9 mouse cellular contexts compared by ENCODE assay signal in the genomic region with DNA sequence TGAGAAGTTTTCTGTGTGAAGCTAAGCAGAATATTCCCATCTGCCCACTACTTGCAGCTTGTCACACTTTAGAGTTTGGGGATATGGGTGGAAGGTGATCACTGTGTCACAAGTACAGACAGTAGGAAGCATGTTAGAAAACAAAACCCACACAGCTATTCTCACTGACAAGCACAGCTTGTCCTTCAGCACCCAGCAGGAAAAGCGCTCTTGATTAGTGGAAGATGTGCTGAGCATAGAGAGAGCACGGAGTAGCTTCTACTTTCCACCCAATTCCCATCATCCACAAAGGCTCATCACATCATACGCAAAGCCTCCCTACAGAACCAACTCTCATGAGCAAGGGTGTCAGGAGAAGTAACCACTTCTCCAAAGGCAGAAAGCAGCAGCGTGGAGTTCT. TPM values are rescaled to one million over a fixed set of nuclear protein-coding genes. Genes with fewer than 3 reads are reported as not detected.
DNase-seq lines count a peak whose midpoint lies in the region; ATAC-seq lines count a peak whose summit lies in the region.
"Had no signal": no experiment of that assay in that cellular context is flagged by ENCODE, and none has a peak within 500 bp of the region (broad histone marks: within the 10 kb centered on the region; RNA-seq: fewer than 3 reads in every experiment).

No protein-coding gene starts in this region.

- peak overlapping the region; percentile 70 for H3K4me3 ChIP-seq in kidney, embryonic 16.5 days (ENCODE audit: low read length)
- H3K4me3 ChIP-seq in embryonic facial prominence, embryonic 14.5 days (ENCODE audit: low read depth, low read length), result peak overlapping the region; percentile 71
- H3K4me3 ChIP-seq in hindbrain, embryonic 10.5 days, result peak overlapping the region; percentile 78

- H3K4me2 ChIP-seq in kidney, embryonic 16.5 days (replicated peaks; ENCODE audit: low read depth, low read length), result peak overlapping the region; percentile 97
- H3K4me2 ChIP-seq in embryonic facial prominence, embryonic 14.5 days (ENCODE audit: low read depth, low read length), result peak overlapping the region; percentile 99

- H3K9me3 ChIP-seq in kidney, embryonic 16.5 days (ENCODE audit: low read length), result no peaks in the 10 kb centered on the region
- no peaks in the 10 kb centered on the region for H3K9me3 ChIP-seq in embryonic facial prominence, embryonic 14.5 days (ENCODE audit: control insufficient read depth, low read length)
- no peaks in the 10 kb centered on the region for H3K9me3 ChIP-seq in hindbrain, embryonic 10.5 days
- H3K9me3 ChIP-seq: liver, embryonic 15.5 days had no signal

- H3K27ac ChIP-seq in kidney, embryonic 16.5 days (ENCODE audit: low read length), result no peak overlapping the region
- no peak overlapping the region for H3K27ac ChIP-seq in embryonic facial prominence, embryonic 14.5 days (replicated peaks; ENCODE audit: low read depth, low read length)
- H3K27ac ChIP-seq in hindbrain, embryonic 10.5 days, result no peak overlapping the region
- H3K27ac ChIP-seq: liver, embryonic 15.5 days had no signal

- H3K36me3 ChIP-seq in kidney, embryonic 16.5 days (ENCODE audit: insufficient read depth, low read length), result no peaks in the 10 kb centered on the region
- no peaks in the 10 kb centered on the region for H3K36me3 ChIP-seq in embryonic facial prominence, embryonic 14.5 days (ENCODE audit: control insufficient read depth, insufficient read depth, low read length)
- H3K36me3 ChIP-seq in hindbrain, embryonic 10.5 days, result no peaks in the 10 kb centered on the region
- H3K36me3 ChIP-seq: liver, embryonic 15.5 days had no signal

- no peak for DNase-seq in kidney, adult 18-20 months
- no peak for DNase-seq in embryonic facial prominence, embryonic 14.5 days (ENCODE audit: low spot score)
- DNase-seq in hindbrain, embryonic 10.5 days (ENCODE audit: low spot score), result peak; percentile 3
- DNase-seq in neural tube, embryonic 10.5 days (ENCODE audit: extremely low spot score, low spot score), result peak; percentile 13
- no peak for DNase-seq in ovary, postnatal 14 days (ENCODE audit: low spot score)
- DNase-seq: spleen, adult 18-20 months had no signal

- ATAC-seq in kidney, embryonic 16.5 days (ENCODE audit: low FRiP score, low TSS enrichment), result no peak
- ATAC-seq in embryonic facial prominence, embryonic 14.5 days (ENCODE audit: low read depth), result no peak
- no peak for ATAC-seq in CD4-positive, CD25-positive, alpha-beta regulatory T cell, adult 4 months

- peaks cover 38% of the 10 kb centered on the region for H3K27me3 ChIP-seq in kidney, embryonic 16.5 days (ENCODE audit: insufficient read depth, low read length)
- peaks cover 49% of the 10 kb centered on the region for H3K27me3 ChIP-seq in embryonic facial prominence, embryonic 14.5 days (replicated peaks; ENCODE audit: control insufficient read depth, insufficient read depth, low read length)
- H3K27me3 ChIP-seq in hindbrain, embryonic 10.5 days (ENCODE audit: insufficient read depth, poor library complexity, severe bottlenecking), result peaks cover 44% of the 10 kb centered on the region

- peaks cover 4% of the 10 kb centered on the region; the same call in 1 of the 2 replicates for H3K4me1 ChIP-seq in kidney, embryonic 16.5 days (ENCODE audit: insufficient read depth, low read length)
- 0 out of 2 replicates have a peak, but pooled peaks cover 4% of the 10 kb centered on the region for H3K4me1 ChIP-seq in embryonic facial prominence, embryonic 14.5 days (ENCODE audit: control insufficient read depth, insufficient read depth, low read length)
- H3K4me1 ChIP-seq in hindbrain, embryonic 10.5 days (replicated peaks), result peaks cover 22% of the 10 kb centered on the region; the same call in 1 of the 2 replicates

- WGBS in kidney, embryonic 16.5 days, result 63% methylated on average over 4 of the region's 4 CpGs
- WGBS in embryonic facial prominence, embryonic 14.5 days, result 55% methylated on average over 4 of the region's 4 CpGs
- whole genome bisulfite sequencing in hindbrain, embryonic 10.5 days, result 55% methylated on average over 4 of the region's 4 CpGs

- H3K9ac ChIP-seq in kidney, embryonic 16.5 days (replicated peaks; ENCODE audit: low read length), result no peak overlapping the region
- no peak overlapping the region for H3K9ac ChIP-seq in embryonic facial prominence, embryonic 14.5 days (ENCODE audit: low read depth, low read length)
- H3K9ac ChIP-seq: liver, embryonic 15.5 days had no signal

RNA-seq across cellular contexts. Expression of gene Zfp804a, which starts 1.4 kb away (rescaled TPM):
- 0.20 and 0.21 TPM in 2 replicates for polyA plus RNA-seq in kidney, embryonic 16.5 days (2015; fragmentation: Nextera tagmentation; extraction: Ambion mirVana)
- polyA plus RNA-seq in embryonic facial prominence, embryonic 14.5 days (2014; fragmentation: Nextera tagmentation; extraction: Ambion mirVana), result 0.86 and 1.00 TPM in 2 replicates
- polyA plus RNA-seq in hindbrain, embryonic 10.5 days (2016; fragmentation: Nextera tagmentation; extraction: Ambion mirVana), result 0.76 and 2.4 TPM in 2 replicates
- not detected for polyA plus RNA-seq in CD4-positive, CD25-positive, alpha-beta regulatory T cell, adult 4 months (2017; shearing (Covaris generic))
- polyA plus RNA-seq: liver, embryonic 15.5 days had no signal

Comparison
In these comparisons a context has a peak if more than half of its experiments do, and no peak if none do; other contexts are left out.
1. DNase-seq: peak in hindbrain, embryonic 10.5 days (single experiment) and neural tube, embryonic 10.5 days (single experiment); none in kidney, adult 18-20 months (single experiment), embryonic facial prominence, embryonic 14.5 days (single experiment) and ovary, postnatal 14 days (single experiment).
2. Peak in every context shown above with its lines, with median percentiles within 50 percentile points of each other: H3K4me3 ChIP-seq.